Mouse (Mus musculus) olfactory bulb, adult 2 months (tissue): Measurements from ENCODE around the gene Gm10135.

Source experiments
- CTCF ChIP-seq: fragments of 200-500 bp; IDR thresholded peaks from 2 replicates; pipeline ENCODE4 v1.5.1; 2012; ENCODE audit warnings: low read depth, mild to moderate bottlenecking, low read length, moderate library complexity; ENCODE audit not compliant: insufficient read depth
- POLR2A ChIP-seq: fragments of 200-500 bp; IDR thresholded peaks from 2 replicates; pipeline ENCODE4 v1.6.1; 2012; ENCODE audit warnings: mild to moderate bottlenecking, low read depth, low read length, moderate library complexity; ENCODE audit not compliant: insufficient read depth

DNA sequence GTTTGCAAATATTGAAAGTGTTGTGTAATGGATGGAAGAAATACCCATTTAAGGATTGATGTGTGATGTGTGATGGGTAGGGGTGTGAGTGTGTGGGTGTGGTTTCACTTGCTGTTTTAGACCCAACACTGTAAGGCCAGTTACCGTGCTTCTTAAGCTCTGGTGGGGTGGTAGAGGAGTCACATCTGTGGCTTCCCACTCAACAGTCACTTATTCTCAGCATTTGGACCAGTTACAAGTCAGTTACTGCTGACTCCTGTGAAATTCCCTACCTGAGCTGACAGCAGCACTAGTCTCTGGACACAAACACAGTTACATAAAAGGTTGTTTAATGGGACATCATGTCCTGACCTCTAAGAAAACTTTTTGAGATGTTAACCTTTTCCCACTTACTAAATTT lies 26.4 kb downstream of the Gm10135 start:
- TF ChIP-seq CTCF (no peak), POLR2A (no peak)
